ENCODE assay signal across 7 mouse cellular contexts in the genomic region with DNA sequence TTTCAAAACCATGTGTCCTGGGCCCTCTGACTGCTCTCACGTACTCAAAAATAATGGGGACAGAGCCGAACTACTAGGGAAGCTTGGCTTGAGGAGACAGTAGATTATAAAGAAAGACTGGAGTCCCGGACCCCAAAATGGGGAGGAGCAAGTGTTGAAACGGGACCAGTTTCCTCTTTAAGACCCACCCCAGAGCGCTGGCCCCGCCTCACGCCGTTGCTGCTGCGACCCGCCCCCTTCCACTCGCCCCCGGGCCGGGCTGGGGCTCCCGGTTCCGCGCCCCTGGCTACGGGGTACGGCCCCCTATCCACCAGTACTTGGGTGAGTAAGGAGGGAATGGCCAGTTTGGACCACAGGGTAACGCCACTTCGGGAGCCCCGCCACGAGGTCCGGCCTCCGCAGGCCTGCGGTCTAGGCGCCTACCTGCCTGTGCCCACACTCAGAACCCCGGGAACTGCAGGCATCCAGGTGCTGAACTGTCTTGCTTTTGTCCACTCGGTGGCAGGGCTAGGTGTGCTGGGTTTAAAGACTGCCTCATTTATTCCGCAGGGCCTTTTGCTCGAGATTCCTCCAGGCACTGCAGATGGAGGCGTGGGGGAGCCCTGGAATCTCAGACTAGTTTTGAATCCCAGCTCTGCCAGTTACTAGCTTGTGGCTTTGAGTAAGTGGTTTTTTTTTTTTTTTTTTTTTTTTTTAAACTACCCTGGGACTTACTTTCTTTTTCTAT. TPM values are rescaled to one million over a fixed set of nuclear protein-coding genes. Genes with fewer than 3 reads are reported as not detected.
A peak's percentile ranks its signal among the peaks of the same experiment; 100 is the strongest.
DNase-seq lines count a peak whose midpoint lies in the region; ATAC-seq and TF ChIP-seq lines count a peak whose summit lies in the region.

No protein-coding gene starts in this region.

- peak; percentile 73 to 75 for DNase-seq in adrenal gland, adult 18-20 months (ENCODE audit: low spot score in 2 of 2)
- peak; percentile 82 for DNase-seq in embryo, embryonic 10.5 days (ENCODE audit: low spot score)
- peak; percentile 70 for DNase-seq in gastrocnemius, postnatal 25 days
- peak in 1 of 2 experiments; percentile 63 for DNase-seq in spleen, adult 2 months (ENCODE audit: low read depth in 1 of 2, low spot score in 2 of 2)

- ATAC-seq in inflammation-experienced regulatory T-cells, adult 6 months = peak; percentile 83
- ATAC-seq in limb, embryonic 12.5 days (ENCODE audit: insufficient number of reproducible peaks, insufficient read depth, low FRiP score, low TSS enrichment, low read depth) = peak; percentile 82
- peak; percentile 89 for ATAC-seq in midbrain, embryonic 12.5 days (ENCODE audit: low FRiP score, low read depth)

- no peaks in the 10 kb centered on the region for H3K27me3 ChIP-seq in limb, embryonic 12.5 days
- no peaks in the 10 kb centered on the region for H3K27me3 ChIP-seq in midbrain, embryonic 12.5 days
- no peaks in the 10 kb centered on the region for H3K27me3 ChIP-seq in spleen, adult 2 months (ENCODE audit: control insufficient read depth, insufficient read depth, low read length)

- no peaks in the 10 kb centered on the region for H3K4me1 ChIP-seq in limb, embryonic 12.5 days (replicated peaks)
- H3K4me1 ChIP-seq in midbrain, embryonic 12.5 days = 0 out of 2 replicates have a peak, but pooled peaks cover 3% of the 10 kb centered on the region
- H3K4me1 ChIP-seq in spleen, adult 2 months (ENCODE audit: control insufficient read depth, insufficient read depth, insufficient read length) = no peaks in the 10 kb centered on the region

- peaks cover 25% of the 10 kb centered on the region for H3K36me3 ChIP-seq in limb, embryonic 12.5 days
- H3K36me3 ChIP-seq in midbrain, embryonic 12.5 days = no peaks in the 10 kb centered on the region
- no peaks in the 10 kb centered on the region for H3K36me3 ChIP-seq in spleen, adult 2 months (ENCODE audit: control insufficient read depth, insufficient read depth, low read length)

- no peaks in the 10 kb centered on the region for H3K9me3 ChIP-seq in limb, embryonic 12.5 days
- H3K9me3 ChIP-seq in midbrain, embryonic 12.5 days = no peaks in the 10 kb centered on the region

- peak overlapping the region; percentile 71 for H3K4me3 ChIP-seq in limb, embryonic 12.5 days (replicated peaks)
- H3K4me3 ChIP-seq in midbrain, embryonic 12.5 days = peak overlapping the region; percentile 63
- peak overlapping the region; percentile 78 for H3K4me3 ChIP-seq in spleen, adult 2 months (ENCODE audit: extremely low read depth, insufficient read depth, insufficient read length)

- peak overlapping the region; percentile 76 for H3K27ac ChIP-seq in limb, embryonic 12.5 days
- H3K27ac ChIP-seq in midbrain, embryonic 12.5 days (replicated peaks) = 0 out of 2 replicates have a peak overlapping the region, but pooled peaks have one; percentile 49
- peak overlapping the region; percentile 21; the same call in 1 of the 2 replicates for H3K27ac ChIP-seq in spleen, adult 2 months (ENCODE audit: insufficient read depth, low read length)

- no peak for TF ChIP-seq CTCF in spleen, adult 2 months (IDR thresholded peaks at IDR 0.05; ENCODE audit: extremely low read depth, insufficient read depth, insufficient read length, insufficient replicate concordance)

- TF ChIP-seq POLR2A in spleen, adult 2 months (IDR thresholded peaks at IDR 0.05; ENCODE audit: low read depth, low read length) = no peak

- 2% methylated on average over 25 of the region's 31 CpGs for WGBS in limb, embryonic 12.5 days
- 1% methylated on average over 31 of the region's 31 CpGs for WGBS in midbrain, embryonic 12.5 days
- WGBS in spleen, adult 2 months = 3% methylated on average over 31 of the region's 31 CpGs

- peak overlapping the region; percentile 71 for H3K4me2 ChIP-seq in limb, embryonic 12.5 days
- H3K4me2 ChIP-seq in midbrain, embryonic 12.5 days (replicated peaks) = peak overlapping the region; percentile 91

- peak overlapping the region; percentile 76 for H3K9ac ChIP-seq in limb, embryonic 12.5 days (replicated peaks)
- peak overlapping the region; percentile 72 for H3K9ac ChIP-seq in midbrain, embryonic 12.5 days (replicated peaks)

RNA-seq across cellular contexts. Expression of a gene that starts 13.0 kb away (rescaled TPM):
- 10 to 100 TPM; 57.5 to 79.5 TPM for total RNA-seq in adrenal gland, adult 18-20 months (2021)
- 10 to 100 TPM; 19.5 to 24.9 TPM for total RNA-seq in gastrocnemius, postnatal 25 days (2021)
- polyA plus RNA-seq in inflammation-experienced regulatory T-cells, adult 6 months (2017; shearing (Covaris generic)) = 10 to 100 TPM; 46.4 to 51.1 (median 47.1) TPM
- polyA plus RNA-seq in limb, embryonic 12.5 days (2016; fragmentation: Nextera tagmentation; extraction: Ambion mirVana) = 82.0 and 84.9 TPM in 2 replicates
- 49.9 and 50.1 TPM in 2 replicates for polyA plus RNA-seq in midbrain, embryonic 12.5 days (2016; fragmentation: Nextera tagmentation; extraction: Ambion mirVana)
- 57.8 and 72.9 TPM in 2 replicates for polyA plus RNA-seq in spleen, adult 2 months (2012; rRNA removed)

RNA-seq across cellular contexts. Expression of a gene that starts 13.0 kb away (rescaled TPM):
- total RNA-seq in adrenal gland, adult 18-20 months (2021) = 10 to 100 TPM; 72.5 to 80.1 TPM
- 10 to 100 TPM; 19.9 to 22.9 TPM for total RNA-seq in gastrocnemius, postnatal 25 days (2021)
- polyA plus RNA-seq in inflammation-experienced regulatory T-cells, adult 6 months (2017; shearing (Covaris generic)) = 10 to 100 TPM; 34.1 to 42.1 (median 39.1) TPM
- 50.5 and 51.8 TPM in 2 replicates for polyA plus RNA-seq in limb, embryonic 12.5 days (2016; fragmentation: Nextera tagmentation; extraction: Ambion mirVana)
- polyA plus RNA-seq in midbrain, embryonic 12.5 days (2016; fragmentation: Nextera tagmentation; extraction: Ambion mirVana) = 43.3 and 45.8 TPM in 2 replicates
- 11.5 and 13.5 TPM in 2 replicates for polyA plus RNA-seq in spleen, adult 2 months (2012; rRNA removed)

RNA-seq across cellular contexts. Expression of a gene that starts 32.9 kb away (rescaled TPM):
- total RNA-seq in adrenal gland, adult 18-20 months (2021) = 10 to 100 TPM; 43.5 to 55.7 TPM
- 10 to 100 TPM; 14.6 to 15.5 TPM for total RNA-seq in gastrocnemius, postnatal 25 days (2021)
- 100 to 1,000 TPM; 135 to 199 (median 174) TPM for polyA plus RNA-seq in inflammation-experienced regulatory T-cells, adult 6 months (2017; shearing (Covaris generic))
- polyA plus RNA-seq in limb, embryonic 12.5 days (2016; fragmentation: Nextera tagmentation; extraction: Ambion mirVana) = 47.8 and 50.4 TPM in 2 replicates
- 21.6 and 27.0 TPM in 2 replicates for polyA plus RNA-seq in midbrain, embryonic 12.5 days (2016; fragmentation: Nextera tagmentation; extraction: Ambion mirVana)
- 165 and 178 TPM in 2 replicates for polyA plus RNA-seq in spleen, adult 2 months (2012; rRNA removed)

RNA-seq across cellular contexts. Expression of a gene that starts 44.6 kb away (rescaled TPM):
- total RNA-seq in adrenal gland, adult 18-20 months (2021) = 10 to 100 TPM; 74.0 to 77.1 TPM
- total RNA-seq in gastrocnemius, postnatal 25 days (2021) = 100 to 1,000 TPM; 169 to 171 TPM
- polyA plus RNA-seq in inflammation-experienced regulatory T-cells, adult 6 months (2017; shearing (Covaris generic)) = 10 to 100 TPM; 46.3 to 50.9 (median 48.2) TPM
- polyA plus RNA-seq in limb, embryonic 12.5 days (2016; fragmentation: Nextera tagmentation; extraction: Ambion mirVana) = 17.7 and 25.3 TPM in 2 replicates
- polyA plus RNA-seq in midbrain, embryonic 12.5 days (2016; fragmentation: Nextera tagmentation; extraction: Ambion mirVana) = 14.7 and 16.2 TPM in 2 replicates
- 49.3 and 57.8 TPM in 2 replicates for polyA plus RNA-seq in spleen, adult 2 months (2012; rRNA removed)

Comparison
In these comparisons a context has a peak if more than half of its experiments do, and no peak if none do; other contexts are left out.
1. H3K27ac ChIP-seq: peak in every context shown above with its lines; median percentile 76 in limb, embryonic 12.5 days; 49 in midbrain, embryonic 12.5 days; 21 in spleen, adult 2 months.